Mouse (Mus musculus): Measurements from ENCODE around the gene Ldhd.

Gene Ldhd

DNA sequence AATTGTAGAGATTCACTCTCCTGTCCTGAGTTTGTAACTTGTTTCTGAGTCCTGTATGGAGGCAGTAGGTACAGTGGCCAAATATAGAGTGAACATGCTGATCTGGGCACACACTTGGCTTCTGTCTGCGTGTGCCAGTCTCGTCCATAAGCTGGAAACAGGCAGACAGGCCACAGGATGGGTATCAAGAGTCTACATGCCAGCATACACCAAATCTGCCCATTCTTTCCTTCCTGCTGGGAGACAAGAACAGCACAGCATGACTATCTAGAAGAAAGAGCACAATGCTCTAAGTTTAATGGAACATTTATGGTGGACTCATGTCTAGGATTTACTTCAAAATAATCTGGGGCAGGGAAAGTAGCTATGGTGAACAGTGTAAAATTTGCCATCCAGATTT lies 35.2 kb downstream of the Ldhd start:
- peak; percentile 63 for DNase-seq (ENCODE audit: low read depth)

DNA sequence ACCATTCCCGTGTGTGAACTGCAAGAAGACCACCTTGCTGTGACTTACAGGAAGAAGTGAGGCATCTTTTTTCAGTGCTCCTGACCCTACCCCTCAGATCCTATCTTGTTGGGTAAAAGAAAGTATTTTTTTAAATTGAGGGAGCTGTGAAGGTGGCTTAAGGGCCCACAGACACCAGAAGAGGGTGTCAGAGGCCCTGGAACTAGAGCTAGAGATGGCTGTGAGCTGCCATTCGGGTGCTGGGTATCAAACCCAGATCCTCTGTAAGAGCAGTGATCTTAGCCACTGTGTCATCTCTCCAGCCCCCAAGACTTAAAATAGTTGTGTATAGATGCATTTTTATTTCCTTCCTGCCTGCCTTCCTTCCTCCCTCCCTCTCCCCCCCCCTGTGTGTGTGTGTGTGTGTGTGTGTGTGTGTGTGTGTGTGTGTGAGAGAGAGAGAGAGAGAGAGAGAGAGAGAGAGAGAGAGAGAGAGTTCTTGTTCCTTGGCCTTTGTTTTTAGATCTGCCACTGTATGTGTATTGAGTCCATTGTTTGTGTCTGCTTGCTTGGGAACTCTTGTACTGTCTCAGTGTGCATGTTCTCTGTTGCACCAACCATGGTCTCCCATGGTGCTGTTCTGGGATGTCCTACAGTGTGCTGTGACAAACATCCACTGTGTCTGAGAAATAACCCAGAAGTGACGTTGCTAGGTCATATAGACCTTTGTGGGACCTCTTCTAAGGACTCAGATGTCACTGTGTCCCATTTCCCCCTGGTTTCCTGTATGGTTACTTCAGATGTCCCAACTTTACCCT lies 35.9 kb downstream of the Ldhd start:
- DNase-seq (ENCODE audit: low read depth): peak; percentile 54

DNA sequence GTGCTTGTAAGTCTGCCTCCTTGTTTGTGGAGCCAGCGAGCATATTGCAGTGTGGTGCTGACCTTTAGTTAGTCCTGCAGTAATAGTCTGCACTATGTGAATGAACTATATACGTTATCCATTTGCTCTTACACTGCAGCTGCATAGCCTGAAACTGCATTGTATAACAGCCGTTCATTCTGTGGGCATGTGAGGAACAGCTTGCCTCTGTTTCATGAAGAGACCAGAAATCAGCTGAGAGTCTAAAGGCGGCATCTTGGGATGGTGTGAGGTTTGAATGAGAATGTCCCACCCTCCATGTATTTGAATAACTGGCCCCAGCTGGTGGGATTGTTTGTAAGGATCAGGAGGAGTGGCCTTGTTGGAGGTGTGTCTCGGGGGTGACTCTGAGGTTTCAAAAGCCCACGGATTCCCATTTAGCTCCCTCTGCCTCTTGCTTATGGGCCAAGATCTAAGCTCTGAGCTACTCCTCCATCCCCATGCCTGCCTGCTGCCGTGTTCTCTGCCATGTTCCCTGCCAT lies 37.7 kb downstream of the Ldhd start:
- DNase-seq (ENCODE audit: low read depth): no peak

DNA sequence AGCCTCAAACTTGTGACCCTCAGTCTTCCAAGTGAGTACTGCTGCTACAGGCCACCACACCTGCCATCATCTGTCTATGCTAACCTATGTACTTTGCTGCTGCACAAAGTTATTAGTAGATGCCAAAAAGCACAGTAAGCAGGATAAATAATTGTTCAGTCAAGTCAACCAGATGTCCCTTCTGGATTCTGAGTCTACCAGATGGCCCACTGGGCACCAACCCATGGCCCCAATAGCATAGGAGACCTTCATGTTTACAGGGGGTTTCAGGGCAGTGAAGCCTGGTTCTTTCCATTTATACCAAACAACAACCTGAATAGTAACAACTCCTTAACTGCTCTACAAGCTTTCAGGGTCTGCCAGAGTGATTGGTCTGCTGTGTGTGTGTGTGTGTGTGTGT lies 39.0 kb downstream of the Ldhd start:
- DNase-seq (ENCODE audit: low read depth): no peak

DNA sequence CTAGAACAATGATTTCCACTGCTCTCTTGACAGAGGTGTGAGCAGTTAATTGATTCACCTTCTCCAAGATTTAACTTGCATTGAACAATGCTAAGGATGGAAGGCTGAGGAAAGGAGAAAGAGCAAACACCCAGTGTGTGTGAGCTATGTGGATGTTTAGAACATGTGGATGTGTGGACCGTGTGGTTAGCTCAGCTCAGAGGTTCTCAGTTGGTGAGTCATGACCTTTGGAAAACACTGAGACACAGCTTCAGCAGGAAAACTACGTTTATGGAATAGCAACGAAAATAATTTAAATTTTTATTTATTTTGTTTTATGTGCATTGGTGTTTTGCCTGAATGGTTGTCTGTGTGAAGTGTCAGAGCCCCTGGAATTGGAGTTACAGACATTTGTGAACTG lies 40.0 kb downstream of the Ldhd start:
- DNase-seq (ENCODE audit: low read depth): peak; percentile 49

DNA sequence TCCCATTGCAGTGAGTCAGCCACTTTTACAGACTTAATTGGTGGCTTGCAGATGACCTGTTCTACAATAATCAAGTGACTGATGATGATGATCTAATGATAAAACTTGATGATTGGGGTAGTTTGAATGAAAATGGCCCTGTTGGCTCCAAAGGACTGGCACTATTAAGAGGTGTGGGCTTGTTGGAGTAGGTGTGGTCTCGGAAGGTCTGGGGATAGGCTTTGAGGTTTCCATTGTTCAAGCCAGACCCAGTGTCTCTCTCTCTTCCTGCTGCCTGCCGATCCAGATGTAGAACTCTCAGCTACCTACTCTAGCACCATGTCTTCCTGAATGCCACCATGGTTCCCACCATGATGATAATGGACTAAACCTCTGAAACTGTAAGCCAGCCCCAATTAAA lies 41.8 kb downstream of the Ldhd start:
- DNase-seq (ENCODE audit: low read depth): no peak

DNA sequence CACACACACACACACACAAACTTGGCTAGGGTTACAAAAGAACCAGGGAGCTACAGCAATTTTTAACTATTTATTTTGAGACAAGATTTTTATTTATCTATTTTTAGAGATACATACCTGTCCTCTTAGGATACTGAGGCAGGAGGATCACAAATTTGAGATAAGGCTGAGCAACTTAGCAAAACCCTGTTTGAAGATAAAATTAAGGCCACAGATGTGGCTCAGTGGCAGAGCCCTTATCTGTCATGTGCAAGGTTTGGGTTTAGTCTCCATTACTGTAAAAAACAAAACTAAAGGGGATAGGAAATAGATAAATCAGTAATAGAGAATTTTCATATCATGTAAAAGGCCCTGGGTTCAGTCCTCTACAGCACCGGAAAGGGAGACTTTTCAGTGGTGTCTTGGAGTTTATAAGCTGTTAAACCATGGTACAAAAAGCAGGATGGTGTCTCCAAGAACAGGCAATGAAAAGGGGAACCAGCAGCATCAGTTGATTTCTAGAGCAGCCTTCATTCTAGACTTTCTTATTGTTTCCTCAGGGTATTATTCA lies 42.6 kb downstream of the Ldhd start:
- no peak for DNase-seq (ENCODE audit: low read depth)

DNA sequence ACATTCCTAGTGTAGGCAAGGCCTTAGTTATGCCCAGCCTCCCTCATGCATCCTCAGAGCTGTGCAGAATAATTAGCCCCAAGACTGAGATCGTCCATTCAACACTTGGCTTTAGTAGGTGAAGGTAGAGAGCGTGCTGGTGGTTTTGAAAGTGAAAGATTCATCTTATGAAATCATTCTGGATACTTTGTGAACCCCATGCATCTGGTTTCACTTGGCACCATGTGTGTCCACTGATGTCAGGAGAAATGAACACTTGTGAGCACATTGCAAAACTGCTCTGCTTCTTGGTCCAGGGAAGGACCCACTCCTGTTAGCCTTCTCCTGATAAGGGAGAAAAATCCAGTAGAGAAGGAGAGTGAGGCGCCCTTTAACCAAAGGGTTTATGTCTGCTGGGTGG lies 45.2 kb downstream of the Ldhd start:
- no peak for DNase-seq (ENCODE audit: low read depth)

DNA sequence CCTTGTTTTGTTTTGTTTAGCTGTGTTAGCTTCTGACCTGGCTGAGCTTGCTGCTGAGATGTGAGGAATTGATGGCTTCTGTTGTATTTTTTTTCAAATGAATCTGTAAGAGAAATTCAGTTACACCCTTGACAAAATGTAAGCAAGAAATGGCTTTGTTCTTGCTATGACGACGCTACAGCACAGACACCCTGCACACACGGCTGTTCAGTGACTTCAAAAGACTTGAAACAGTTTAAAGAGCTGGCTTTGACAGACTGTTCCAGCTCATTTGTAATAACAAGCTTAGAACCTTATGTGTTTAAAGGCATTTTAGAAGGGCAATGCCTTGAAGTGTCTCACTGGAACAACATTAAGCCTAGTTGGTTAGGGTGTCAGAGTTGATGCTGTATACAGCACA lies 47.8 kb downstream of the Ldhd start:
- DNase-seq (ENCODE audit: low read depth): no peak

DNA sequence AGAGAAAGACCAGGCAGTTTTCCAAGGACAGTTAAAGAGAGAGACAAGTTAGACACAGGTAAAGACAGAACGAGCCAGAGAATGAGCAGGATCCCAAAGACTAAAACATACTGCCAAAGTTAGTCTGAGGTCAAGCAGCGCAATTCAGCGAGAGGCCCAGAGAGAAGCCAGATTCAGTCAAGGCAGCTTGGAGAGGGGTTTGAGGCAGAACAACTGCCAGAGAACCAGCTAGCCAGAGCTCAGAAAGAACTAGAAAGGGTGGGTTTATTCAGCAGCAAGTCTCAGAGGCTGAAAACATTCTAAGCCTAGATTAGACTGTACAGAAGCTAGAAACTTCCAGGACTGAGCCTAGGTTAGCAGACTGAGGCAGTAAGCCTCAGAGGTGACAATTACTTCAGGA lies 49.9 kb downstream of the Ldhd start:
- DNase-seq (ENCODE audit: low read depth): no peak

DNA sequence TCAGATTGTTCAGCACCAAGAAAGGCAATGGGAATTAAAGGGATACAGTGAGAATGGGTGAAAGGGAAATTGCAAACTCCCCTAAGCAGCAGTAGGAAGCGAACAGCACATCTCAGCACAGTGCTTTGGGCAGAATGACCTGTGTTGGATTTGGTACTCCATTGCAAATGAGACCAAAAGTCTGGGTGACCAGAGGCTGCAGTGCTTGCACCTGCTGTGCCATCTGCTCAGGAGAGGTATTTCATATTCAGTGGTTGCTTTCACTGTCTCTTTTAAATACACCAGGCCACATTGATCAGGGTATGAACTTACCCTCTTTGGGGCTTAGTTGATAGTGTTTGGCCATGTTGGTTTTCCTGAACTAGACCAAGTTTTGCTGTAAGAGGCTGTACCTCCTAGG lies 50.9 kb downstream of the Ldhd start:
- no peak for DNase-seq (ENCODE audit: low read depth)

DNA sequence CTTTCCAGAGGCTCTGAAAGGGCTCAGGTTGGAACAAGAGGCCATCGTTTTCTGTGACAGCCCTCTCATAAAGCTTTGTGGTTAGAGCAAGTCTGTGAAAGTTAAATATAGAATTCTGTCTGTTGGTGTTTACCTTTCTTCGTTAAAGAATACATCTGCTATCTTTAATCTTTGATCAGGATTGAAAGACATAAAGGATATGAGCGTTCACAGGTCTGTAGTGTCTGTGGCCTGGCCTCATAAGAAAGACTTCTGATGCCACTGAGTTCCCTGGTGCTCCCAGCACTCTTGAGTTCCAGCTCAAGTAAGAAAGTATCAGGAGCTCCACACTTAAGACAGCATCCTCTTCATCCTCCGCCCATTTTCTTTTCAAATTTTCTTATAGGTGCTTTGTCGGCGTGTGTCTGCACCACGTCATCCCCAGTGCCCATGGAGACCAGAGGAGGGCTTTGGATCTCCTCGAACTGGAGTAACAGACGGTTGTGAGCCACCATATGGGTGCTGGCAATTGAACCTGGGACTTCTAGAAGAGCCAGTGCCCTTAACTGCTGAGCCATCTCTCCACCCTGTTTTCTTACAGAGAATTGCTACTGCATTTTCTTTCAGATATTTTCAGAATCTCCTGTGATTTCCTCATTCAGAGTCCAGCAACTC lies 52.2 kb downstream of the Ldhd start:
- no peak for DNase-seq (ENCODE audit: low read depth)

DNA sequence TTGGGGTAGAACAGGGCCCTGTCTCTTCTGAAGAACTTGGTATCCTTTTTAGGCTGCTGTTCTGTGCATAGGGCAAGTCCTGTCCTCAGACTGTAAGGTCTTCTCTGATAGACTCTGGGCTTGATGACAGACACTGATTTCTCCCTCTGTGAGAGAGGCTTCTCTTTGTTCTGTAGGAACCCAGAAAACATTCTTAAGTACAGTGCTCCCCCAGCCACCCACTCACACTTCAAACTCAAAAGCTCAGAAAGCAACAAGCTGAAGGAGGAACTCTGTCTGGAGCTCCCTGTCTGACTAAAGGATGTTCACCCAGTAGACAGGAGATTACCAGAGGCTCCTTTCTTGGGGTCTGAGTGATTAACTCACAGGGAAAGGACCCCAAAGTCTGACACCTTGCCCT lies 53.7 kb downstream of the Ldhd start:
- no peak for DNase-seq (ENCODE audit: low read depth)

DNA sequence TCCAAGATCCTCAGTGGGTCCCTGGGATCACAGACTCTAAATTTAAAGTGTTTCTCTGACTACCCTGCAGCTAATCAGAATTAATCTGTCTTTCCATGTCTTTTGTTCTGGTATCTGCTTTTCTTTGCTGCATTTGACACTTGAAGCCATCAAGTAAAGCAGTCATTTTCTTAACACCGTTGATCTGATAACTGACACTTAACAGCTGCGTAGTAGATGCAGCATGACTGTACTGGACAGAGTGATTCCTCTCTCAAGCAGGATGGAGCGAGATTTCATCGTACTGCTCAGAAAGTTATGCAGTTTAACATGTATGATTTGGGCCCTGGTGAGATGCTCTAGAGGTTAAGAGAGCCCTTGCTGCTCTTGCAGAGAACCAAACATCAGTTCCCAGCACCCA lies 54.7 kb downstream of the Ldhd start:
- DNase-seq (ENCODE audit: low read depth): no peak

DNA sequence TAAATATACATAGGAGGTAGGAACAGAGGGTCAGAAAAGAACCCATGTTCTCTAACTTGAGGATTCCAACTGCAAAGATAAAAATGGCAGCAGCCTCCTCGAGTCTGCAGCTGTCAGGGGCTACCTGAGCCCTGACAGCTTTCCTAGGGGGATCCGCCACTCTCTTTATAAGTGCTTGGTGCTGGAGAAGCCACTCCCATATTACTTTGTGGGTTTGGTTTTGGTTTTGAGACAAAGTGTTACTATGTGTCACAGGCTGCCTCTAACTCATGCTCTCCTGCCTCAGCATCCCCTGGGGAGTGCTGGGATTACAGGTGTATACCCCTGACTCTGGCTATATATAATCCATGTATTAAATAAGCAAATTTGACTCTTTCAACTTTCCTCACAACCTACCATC lies 56.2 kb downstream of the Ldhd start:
- DNase-seq (ENCODE audit: low read depth): no peak
